Mouse (Mus musculus): Measurements from ENCODE around the gene G6pc2. TPM values are rescaled to one million over a fixed set of nuclear protein-coding genes. Genes with fewer than 3 reads are reported as not detected.

G6pc2 gene
- not detected in 2 replicates for total RNA-seq (2014; fragmentation: Nextera tagmentation)
- total RNA-seq (2017) = not detected in 2 replicates

- ATAC-seq (replicated peaks; ENCODE audit: poor library complexity, severe bottlenecking) = no peak
These were observed at the start of gene G6pc2 for GRCm38 (mm10) chr2:69210773-69211172. Gene G6pc2, plus strand, starts transcription at chr2:69211073.

- ATAC-seq (replicated peaks; ENCODE audit: poor library complexity, severe bottlenecking) = no peak
These were observed 40.3 kb upstream of the G6pc2 start for GRCm38 (mm10) chr2:69170395-69171077.

- ATAC-seq (replicated peaks; ENCODE audit: poor library complexity, severe bottlenecking) = no peak
These were observed 35.6 kb upstream of the G6pc2 start for GRCm38 (mm10) chr2:69175296-69175695.

GRCm38 (mm10) chr2:69179721-69180120 lies 31.2 kb upstream of the G6pc2 start:
- ATAC-seq (replicated peaks; ENCODE audit: poor library complexity, severe bottlenecking) = no peak

- ATAC-seq (replicated peaks; ENCODE audit: poor library complexity, severe bottlenecking) = no peak
These were observed 22.9 kb upstream of the G6pc2 start for GRCm38 (mm10) chr2:69187990-69188389.

- no peak for ATAC-seq (replicated peaks; ENCODE audit: poor library complexity, severe bottlenecking)
These were observed 22.1 kb upstream of the G6pc2 start for GRCm38 (mm10) chr2:69188732-69189131.

- ATAC-seq (replicated peaks; ENCODE audit: poor library complexity, severe bottlenecking) = no peak
These were observed 21.7 kb upstream of the G6pc2 start for GRCm38 (mm10) chr2:69189222-69189621.

GRCm38 (mm10) chr2:69191059-69191458 lies 19.8 kb upstream of the G6pc2 start:
- ATAC-seq (replicated peaks; ENCODE audit: poor library complexity, severe bottlenecking) = no peak

GRCm38 (mm10) chr2:69193555-69193954 lies 17.3 kb upstream of the G6pc2 start:
- no peak for ATAC-seq (replicated peaks; ENCODE audit: poor library complexity, severe bottlenecking)

GRCm38 (mm10) chr2:69205185-69205584 lies 5.7 kb upstream of the G6pc2 start:
- no peak for ATAC-seq (replicated peaks; ENCODE audit: poor library complexity, severe bottlenecking)

GRCm38 (mm10) chr2:69205791-69206351 lies 5.0 kb upstream of the G6pc2 start, which contains the start of gene Spc25:
Gene Spc25, minus strand, starts transcription at chr2:69206194.
- ATAC-seq (replicated peaks; ENCODE audit: poor library complexity, severe bottlenecking) = peak; percentile 99

- no peak for ATAC-seq (replicated peaks; ENCODE audit: poor library complexity, severe bottlenecking)
These were observed 4.3 kb upstream of the G6pc2 start for GRCm38 (mm10) chr2:69206523-69206922.

GRCm38 (mm10) chr2:69209684-69210083 lies 1.2 kb upstream of the G6pc2 start:
- no peak for ATAC-seq (replicated peaks; ENCODE audit: poor library complexity, severe bottlenecking)

GRCm38 (mm10) chr2:69212652-69213051 lies 1.8 kb downstream of the G6pc2 start:
- no peak for ATAC-seq (replicated peaks; ENCODE audit: poor library complexity, severe bottlenecking)

- ATAC-seq (replicated peaks; ENCODE audit: poor library complexity, severe bottlenecking) = no peak
These were observed 4.4 kb downstream of the G6pc2 start for GRCm38 (mm10) chr2:69215242-69215641.

GRCm38 (mm10) chr2:69221868-69222416 lies 11.1 kb downstream of the G6pc2 start:
- ATAC-seq (replicated peaks; ENCODE audit: poor library complexity, severe bottlenecking) = no peak

- ATAC-seq (replicated peaks; ENCODE audit: poor library complexity, severe bottlenecking) = no peak
These were observed 11.9 kb downstream of the G6pc2 start for GRCm38 (mm10) chr2:69222815-69223214.

- ATAC-seq (replicated peaks; ENCODE audit: poor library complexity, severe bottlenecking) = no peak
These were observed 13.9 kb downstream of the G6pc2 start for GRCm38 (mm10) chr2:69224724-69225123.

- no peak for ATAC-seq (replicated peaks; ENCODE audit: poor library complexity, severe bottlenecking)
These were observed 16.0 kb downstream of the G6pc2 start for GRCm38 (mm10) chr2:69226876-69227275.

- ATAC-seq (replicated peaks; ENCODE audit: poor library complexity, severe bottlenecking) = no peak
These were observed 17.8 kb downstream of the G6pc2 start for GRCm38 (mm10) chr2:69228635-69229034.

GRCm38 (mm10) chr2:69230137-69230536 lies 19.3 kb downstream of the G6pc2 start:
- no peak for ATAC-seq (replicated peaks; ENCODE audit: poor library complexity, severe bottlenecking)

GRCm38 (mm10) chr2:69232101-69232500 lies 21.2 kb downstream of the G6pc2 start:
- ATAC-seq (replicated peaks; ENCODE audit: poor library complexity, severe bottlenecking) = peak; percentile 68

Measured in granulocyte monocyte progenitor cell, adult 5-6 weeks (primary cell).